Mouse (Mus musculus) T-helper 1 cell (primary cell): ENCODE measurements at regions not wholly inside any gene's neighbourhood (a gene's known extent, or its start where the extent isn't known, plus 50 kb on each side); places are given as distances from the start of the nearest gene placed in this dataset.
"Not testable (repeated sequence)": the region's sequence is repeated elsewhere in the genome, so short reads cannot be mapped to it uniquely, and the experiment has no call there.

Experiments
- in situ Hi-C: fragments of 300-600 bp; cut with MboI, MseI; formaldehyde crosslinking; loops from one replicate; pipeline ENCODE4 v1.15.1; 2025; ENCODE audit warnings: high pct_unique_total_duplicates

DNA sequence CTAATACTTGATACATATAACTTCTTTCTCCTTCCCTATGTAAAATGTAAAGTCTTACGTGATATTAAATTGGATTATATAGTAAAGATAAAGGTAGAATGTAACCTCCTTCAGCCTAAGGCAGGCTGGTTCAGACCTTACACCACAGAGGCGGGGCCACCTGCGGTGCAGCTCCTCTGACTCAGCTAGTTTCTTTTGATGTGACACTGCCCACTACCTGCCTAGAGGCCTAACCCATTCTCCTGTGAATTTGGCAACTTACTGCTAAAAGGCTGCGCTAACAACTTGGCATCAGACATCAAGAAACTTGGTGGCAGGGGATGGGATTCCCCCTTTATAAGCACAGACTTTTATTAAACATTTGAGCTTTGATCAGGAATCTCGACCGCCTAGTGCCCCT is 74.5 kb downstream of the Aasdhppt start:
- in situ Hi-C loops, result no loop called here

GRCm38 (mm10) chr9:4214571-4214970 is 94.7 kb downstream of the Aasdhppt start:
- in situ Hi-C loops, result not testable (repeated sequence)

- in situ Hi-C loops, result no loop called here
Measured at GRCm38 (mm10) chr9:4209987-4210476, 99.2 kb downstream of the Aasdhppt start.

GRCm38 (mm10) chr9:4192737-4193136 is 116.5 kb downstream of the Aasdhppt start:
- in situ Hi-C loops, result not testable (repeated sequence)

- in situ Hi-C loops, result not testable (repeated sequence)
Measured at GRCm38 (mm10) chr9:4156011-4156410, 153.3 kb downstream of the Aasdhppt start.

- in situ Hi-C loops, result not testable (repeated sequence)
Measured at GRCm38 (mm10) chr9:4138829-4139228, 170.4 kb downstream of the Aasdhppt start.

GRCm38 (mm10) chr9:4092518-4092917 is 216.8 kb downstream of the Aasdhppt start:
- in situ Hi-C loops, result no loop called here

DNA sequence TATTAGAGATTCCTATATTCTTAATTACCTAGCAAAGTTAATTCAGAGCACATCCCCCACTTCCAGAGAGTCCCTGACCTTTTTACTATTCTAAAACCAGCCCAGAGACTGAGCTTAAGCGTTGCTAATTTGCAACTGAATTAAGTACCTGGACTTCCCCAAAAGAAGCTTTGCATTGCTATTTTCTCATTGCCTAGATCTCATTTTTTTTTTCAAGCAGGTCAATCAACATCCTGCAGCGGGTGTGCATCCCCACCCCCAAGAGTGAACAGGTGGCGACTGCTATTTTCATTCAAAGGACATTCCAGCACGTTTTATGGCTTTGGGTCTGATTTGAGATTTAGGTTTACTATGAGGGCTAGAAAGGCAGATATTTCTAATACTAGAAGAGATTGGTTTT is 226.6 kb downstream of the Aasdhppt start:
- in situ Hi-C loops, result not testable (repeated sequence)

DNA sequence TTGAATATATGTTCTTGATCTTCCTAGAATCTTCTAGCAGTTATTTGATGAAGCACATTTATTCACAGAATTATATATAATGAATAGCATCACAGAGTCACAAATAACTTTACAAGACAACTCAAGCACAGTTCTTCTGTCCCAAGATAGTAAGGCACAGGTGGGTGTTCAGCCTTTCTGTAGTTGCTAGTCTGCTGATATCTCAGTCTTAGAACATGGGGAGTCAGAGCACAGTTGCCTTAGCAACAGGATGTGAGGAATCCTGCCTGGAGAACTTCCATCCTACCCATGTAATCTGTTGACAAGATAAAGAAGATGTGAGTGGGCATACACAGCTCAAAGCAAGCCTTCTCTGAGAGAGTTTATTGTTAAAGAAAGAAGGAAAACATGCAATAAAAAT is 248.2 kb downstream of the Aasdhppt start:
- in situ Hi-C loops, result no loop called here

DNA sequence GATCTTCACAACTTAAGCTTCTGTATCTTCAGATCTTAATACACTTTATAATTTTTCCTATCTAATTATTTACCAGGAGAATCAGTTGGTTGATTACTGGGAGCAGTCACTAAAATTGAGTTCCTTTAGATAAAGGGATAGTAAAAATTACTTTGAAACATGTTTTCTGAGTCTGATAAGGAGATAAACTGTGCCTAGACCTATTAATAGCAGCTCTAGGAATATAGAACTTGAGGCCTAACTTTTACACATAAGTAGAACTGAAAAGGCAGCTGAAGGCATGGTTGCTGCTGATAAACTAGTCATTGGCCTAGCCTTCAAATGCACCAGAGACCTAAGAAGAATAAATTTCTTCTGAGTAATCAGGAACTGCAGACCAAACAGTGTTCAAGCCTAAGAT is 260.5 kb downstream of the Aasdhppt start:
- in situ Hi-C loops, result no loop called here

DNA sequence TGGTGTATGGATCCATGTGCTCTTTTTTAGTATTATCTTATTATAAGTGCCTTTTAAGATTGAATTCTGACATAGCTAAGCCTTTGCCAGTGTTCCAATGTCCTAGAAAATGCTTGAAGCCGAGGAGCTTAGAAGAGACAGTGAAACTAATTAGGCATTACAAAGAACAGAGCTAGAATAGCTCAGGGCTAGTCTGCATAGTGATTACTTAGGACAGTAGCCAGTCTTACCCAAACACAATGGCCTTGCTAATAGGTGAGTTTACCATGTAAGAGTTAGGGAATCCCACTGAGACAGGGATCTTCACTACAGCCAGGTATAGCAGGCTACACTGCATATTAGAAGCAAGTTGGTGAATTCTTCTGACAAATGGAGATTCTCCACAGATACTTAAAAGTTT is 261.6 kb downstream of the Aasdhppt start:
- in situ Hi-C loops, result not testable (repeated sequence)

DNA sequence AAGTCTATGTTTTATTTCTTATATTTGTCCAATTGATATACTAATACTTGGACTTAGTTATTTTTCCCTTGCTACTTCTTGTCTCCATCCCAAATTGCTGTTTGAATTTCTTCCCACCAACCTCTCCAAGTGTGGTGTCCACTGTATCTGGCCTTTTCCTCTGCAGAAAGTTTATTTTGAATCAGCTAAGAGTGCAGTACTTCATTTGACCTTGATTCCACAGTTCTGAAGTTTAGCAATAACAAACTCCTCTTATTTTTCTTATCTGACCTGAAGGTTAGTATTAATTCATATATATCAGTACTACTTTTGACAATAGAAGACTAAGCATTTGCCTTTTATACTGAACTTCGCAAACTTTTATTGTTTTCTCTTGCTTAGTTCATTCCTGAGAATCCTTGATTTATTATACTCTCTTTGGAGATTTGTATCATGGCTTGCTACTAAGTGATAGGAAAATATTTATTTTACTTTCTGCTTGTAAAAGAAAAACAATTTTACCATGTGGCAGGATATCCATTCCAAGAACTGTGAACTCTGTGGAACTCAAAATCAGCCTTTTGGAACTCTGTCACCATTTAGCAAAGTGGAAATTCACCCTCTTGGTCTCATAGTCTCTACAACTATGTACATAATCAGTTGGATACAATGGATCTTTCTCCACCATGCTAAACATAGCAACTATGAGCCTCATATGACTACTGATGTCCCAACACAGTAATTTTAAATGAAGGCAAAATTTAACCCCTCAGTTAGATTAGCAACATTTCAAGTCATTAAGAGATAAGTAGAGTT is 268.2 kb downstream of the Aasdhppt start:
- in situ Hi-C loops, result no loop called here

DNA sequence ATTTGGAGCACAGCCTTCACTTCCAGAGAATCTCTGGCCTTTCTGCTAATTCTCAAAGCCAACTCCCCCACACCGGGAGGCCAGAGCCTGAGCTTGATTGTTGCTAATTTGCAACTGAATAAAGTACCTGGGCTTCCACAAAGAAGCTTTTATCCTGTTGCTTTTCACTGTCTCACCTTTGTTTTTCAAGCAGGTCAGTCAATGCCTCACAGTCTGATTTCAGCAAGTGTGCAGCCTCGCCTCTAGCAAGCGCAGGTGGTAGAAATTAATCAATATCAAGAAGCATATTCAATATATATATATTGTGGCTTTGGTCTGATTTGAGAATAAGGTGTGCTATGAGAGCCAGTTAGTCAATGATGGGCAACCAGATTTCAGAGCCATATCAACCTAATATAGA is 282.1 kb downstream of the Aasdhppt start:
- in situ Hi-C loops, result loop anchor here (10.0 kb wide), 1 partner anchor 1598 kb away; no protein-coding TSS in a partner anchor

DNA sequence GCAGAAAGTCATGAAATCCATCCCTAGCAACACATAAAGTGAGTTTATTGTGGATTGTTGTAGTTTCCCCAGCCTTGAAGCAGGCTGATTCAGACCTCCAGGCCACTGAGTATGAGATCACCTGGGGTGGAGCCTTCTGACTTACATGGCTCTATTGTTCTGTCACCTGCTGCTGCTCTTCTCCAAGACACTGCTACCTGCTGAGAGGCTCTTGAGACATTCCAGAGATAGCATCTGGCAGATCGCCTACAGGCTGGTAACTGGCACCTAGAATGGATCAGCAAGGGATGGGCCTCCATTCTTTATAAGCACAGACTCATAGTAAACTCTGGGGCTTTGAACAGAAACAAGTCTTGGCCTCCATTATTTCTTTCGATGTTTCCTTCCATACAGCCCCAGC is 289.2 kb downstream of the Aasdhppt start:
- in situ Hi-C loops, result loop anchor here (10.0 kb wide), 1 partner anchor 1605 kb away; no protein-coding TSS in a partner anchor

DNA sequence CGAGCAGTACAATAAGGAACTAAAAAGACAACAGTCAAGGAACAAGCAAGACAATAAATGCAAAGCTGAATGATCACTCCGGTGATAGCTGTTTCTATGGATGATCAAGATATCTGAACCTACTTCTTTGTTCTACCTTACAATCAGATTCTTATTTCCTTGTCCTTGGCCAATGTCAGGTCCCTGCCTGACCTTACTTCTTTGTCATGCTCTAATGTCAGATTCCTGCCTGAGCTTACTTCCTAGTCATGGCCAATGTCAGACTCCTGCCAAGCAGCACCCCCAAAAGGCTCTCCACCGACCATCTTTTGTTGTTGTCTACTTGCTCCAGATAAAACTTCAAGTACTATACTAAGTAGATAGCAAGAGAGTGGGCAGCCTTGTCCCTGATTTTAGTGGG is 312.6 kb downstream of the Aasdhppt start:
- in situ Hi-C loops, result no loop called here

DNA sequence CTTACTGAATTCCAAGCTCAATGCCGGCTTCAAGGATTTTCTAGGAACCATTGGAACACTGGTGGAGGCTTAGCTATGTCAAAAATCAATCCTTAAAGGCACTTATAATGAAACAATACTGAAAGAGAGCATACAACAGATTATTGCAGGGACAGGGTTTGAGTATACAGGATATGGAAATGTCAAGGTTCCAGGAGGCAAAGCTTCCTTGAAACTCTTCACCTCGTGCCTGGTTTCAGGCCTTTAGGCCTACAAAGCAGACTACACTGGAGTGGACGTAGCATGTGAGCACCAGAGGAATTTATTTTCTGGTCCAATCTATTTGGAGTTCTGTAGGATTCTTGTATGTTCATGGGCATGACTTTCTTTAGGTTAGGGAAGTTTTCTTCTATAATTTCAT is 320.9 kb downstream of the Aasdhppt start:
- in situ Hi-C loops, result loop anchor here (5.0 kb wide), 1 partner anchor 56 kb away; no protein-coding TSS in a partner anchor

GRCm38 (mm10) chr9:3987971-3988370 is 321.3 kb downstream of the Aasdhppt start:
- in situ Hi-C loops, result loop anchor here (5.0 kb wide), 1 partner anchor 56 kb away; no protein-coding TSS in a partner anchor
